ENCODE assay signal across 8 mouse cellular contexts in the genomic region with DNA sequence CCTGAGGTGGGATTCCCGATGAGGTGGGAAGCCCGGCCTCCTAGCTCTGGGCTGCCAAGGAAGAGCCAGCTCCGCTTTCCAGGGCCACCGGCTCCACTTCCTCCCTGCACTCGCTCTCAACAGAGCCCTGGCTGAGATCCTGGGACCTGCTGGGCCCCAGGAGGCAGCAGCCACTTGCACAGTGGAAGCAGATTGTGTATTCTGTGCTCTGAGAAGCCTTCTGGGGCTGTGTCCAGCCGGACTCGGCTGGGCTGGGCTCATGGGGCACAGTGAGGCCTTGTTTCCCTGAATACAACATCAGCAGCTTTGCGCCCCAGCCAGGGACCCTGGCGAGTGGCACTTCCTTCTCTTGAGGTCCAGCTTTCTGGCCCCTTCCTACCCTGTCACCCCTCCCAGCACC. TPM values are rescaled to one million over a fixed set of nuclear protein-coding genes. Genes with fewer than 3 reads are reported as not detected.
DNase-seq lines count a peak whose midpoint lies in the region; ATAC-seq and TF ChIP-seq lines count a peak whose summit lies in the region.

No protein-coding gene starts in this region.

- peak; percentile 11; the same call in 1 of the 2 replicates for TF ChIP-seq POLR2A in cortical plate, adult 2 months (IDR thresholded peaks at IDR 0.05; ENCODE audit: extremely low read depth, insufficient read depth, low read length)

- H3K27ac ChIP-seq in cortical plate, adult 2 months (ENCODE audit: insufficient read depth, low read length), result peak overlapping the region; percentile 39
- H3K27ac ChIP-seq in hindbrain, embryonic 16.5 days (ENCODE audit: low read depth, low read length), result peak overlapping the region; percentile 9

- DNase-seq in lung, adult 18-20 months, result peak; percentile 40 to 50
- DNase-seq in lung, postnatal 25 days (ENCODE audit: low spot score), result no peak
- peak; percentile 40 to 66 for DNase-seq in lung, postnatal 4 days
- no peak for DNase-seq in thymus, postnatal 10 days (ENCODE audit: low spot score in 2 of 2)
- DNase-seq in T-cell, adult 2 months (ENCODE audit: low spot score), result no peak

- peak overlapping the region; percentile 97 for H3K4me2 ChIP-seq in hindbrain, embryonic 16.5 days (ENCODE audit: low read length)

- no peaks in the 10 kb centered on the region for H3K9me3 ChIP-seq in hindbrain, embryonic 16.5 days (ENCODE audit: control insufficient read depth, low read length)

- ATAC-seq in hindbrain, embryonic 16.5 days, result peak; percentile 53
- ATAC-seq in monocyte, adult 5-6 weeks (replicated peaks; ENCODE audit: insufficient number of reproducible peaks, low FRiP score, low TSS enrichment, poor library complexity, severe bottlenecking), result no peak

- peaks cover 9% of the 10 kb centered on the region for H3K4me1 ChIP-seq in cortical plate, adult 2 months (ENCODE audit: control insufficient read depth, insufficient read depth, low read length)
- H3K4me1 ChIP-seq in hindbrain, embryonic 16.5 days (ENCODE audit: control insufficient read depth, insufficient read depth, low read depth, low read length), result peaks cover 61% of the 10 kb centered on the region

- WGBS in hindbrain, embryonic 16.5 days, result 43% methylated on average over 7 of the region's 9 CpGs

- H3K27me3 ChIP-seq in hindbrain, embryonic 16.5 days (replicated peaks; ENCODE audit: control insufficient read depth, insufficient read depth, low read length), result no peaks in the 10 kb centered on the region

- H3K9ac ChIP-seq in hindbrain, embryonic 16.5 days (ENCODE audit: low read depth, low read length), result peak overlapping the region; percentile 49

- peak overlapping the region; percentile 94 for H3K4me3 ChIP-seq in cortical plate, adult 2 months (ENCODE audit: insufficient read depth, low read length)
- H3K4me3 ChIP-seq in hindbrain, embryonic 16.5 days (ENCODE audit: low read length), result peak overlapping the region; percentile 1; the same call in 1 of the 2 replicates

- H3K36me3 ChIP-seq in hindbrain, embryonic 16.5 days (ENCODE audit: control insufficient read depth, insufficient read depth, low read length), result no peaks in the 10 kb centered on the region

- TF ChIP-seq CTCF in cortical plate, adult 2 months (IDR thresholded peaks at IDR 0.05; ENCODE audit: extremely low read depth, insufficient read depth, low read length), result no peak

RNA-seq across cellular contexts. Expression of a gene that starts 2.8 kb away (rescaled TPM):
- 360 and 365 TPM in 2 replicates for polyA plus RNA-seq in cortical plate, adult 2 months (2012; rRNA removed)
- polyA plus RNA-seq in hindbrain, embryonic 16.5 days (2015; fragmentation: Nextera tagmentation; extraction: Ambion mirVana), result 77.6 and 78.6 TPM in 2 replicates
- 190 to 273 TPM (median 198 TPM) in 3 replicates for total RNA-seq in monocyte, adult 5-6 weeks (2017)

RNA-seq across cellular contexts. Expression of a gene that starts 25.8 kb away (rescaled TPM):
- not detected in 2 replicates for polyA plus RNA-seq in cortical plate, adult 2 months (2012; rRNA removed)
- not detected in 2 replicates for polyA plus RNA-seq in hindbrain, embryonic 16.5 days (2015; fragmentation: Nextera tagmentation; extraction: Ambion mirVana)
- not detected in 3 replicates for total RNA-seq in monocyte, adult 5-6 weeks (2017)

RNA-seq across cellular contexts. Expression of a gene that starts 45.9 kb away (rescaled TPM):
- 0.13 and 0.17 TPM in 2 replicates for polyA plus RNA-seq in cortical plate, adult 2 months (2012; rRNA removed)
- polyA plus RNA-seq in hindbrain, embryonic 16.5 days (2015; fragmentation: Nextera tagmentation; extraction: Ambion mirVana), result not detected in 2 replicates
- total RNA-seq in monocyte, adult 5-6 weeks (2017), result not detected in 3 replicates

Comparison
In these comparisons a context has a peak if more than half of its experiments do, and no peak if none do; other contexts are left out.
1. DNase-seq: peak in lung, adult 18-20 months (2 of 2) and lung, postnatal 4 days (2 of 2); none in lung, postnatal 25 days (single experiment), thymus, postnatal 10 days (0 of 2) and T-cell, adult 2 months (single experiment).